Mouse (Mus musculus) C2C12 (cell line): Measurements from ENCODE around the gene Olfr672.
"Not testable (repeated sequence)": the region's sequence is repeated elsewhere in the genome, so short reads cannot be mapped to it uniquely, and the experiment has no call there.

ENCODE experiments used
- CEBPB ChIP-seq: IDR thresholded peaks from one replicate; pipeline ENCODE4 v1.6.1; 2011; ENCODE audit warnings: low read depth, mild to moderate bottlenecking, control low read depth, moderate library complexity
- CTCF ChIP-seq: IDR thresholded peaks from one replicate; pipeline ENCODE4 v1.5.1; 2011; ENCODE audit not compliant: control insufficient read depth, insufficient read depth, insufficient read length

- TF ChIP-seq CTCF, CEBPB: not testable (repeated sequence)
Observed at GRCm38 (mm10) chr7:104972507-104972906, 29.3 kb downstream of the Olfr672 start.
